Mouse (Mus musculus) layer of hippocampus, adult 2 months (tissue): Measurements from ENCODE around the gene Cdc42se2. TPM values are rescaled to one million over a fixed set of nuclear protein-coding genes. Genes with fewer than 3 reads are reported as not detected.

Experiments
- DNase-seq, 2 experiments: peaks; one replicate each; pipeline ENCODE4 v3.0.0; 2022; ENCODE audit warnings: low spot score in 2 of 2
- H3K27ac ChIP-seq: fragments of 200-600 bp; 2 replicates; pipeline ENCODE4 v1.8.1; 2022
- H3K4me3 ChIP-seq: fragments of 200-600 bp; 2 replicates; pipeline ENCODE4 v1.8.1; 2022; ENCODE audit warnings: mild to moderate bottlenecking
- CTCF ChIP-seq: fragments of 200-600 bp; conservative IDR thresholded peaks from 2 replicates; pipeline ENCODE4 v1.8.1; 2022; ENCODE audit warnings: antibody characterized with exemption, mild to moderate bottlenecking, moderate library complexity
- long read RNA-seq, 2 experiments: library from polyadenylated mRNA; stranded (forward); transcript quantifications; one replicate each; pipeline ENCODE4 v2.0.0; 2021; ENCODE audit warnings: borderline mapping rate in 2 of 2
- total RNA-seq, 2 experiments: library from RNA; stranded (reverse); gene quantifications; 2 replicates each; pipeline ENCODE4 v1.2.3; 2021

Gene Cdc42se2
- 100 to 1,000 TPM; 134 TPM for total RNA-seq
- long read RNA-seq, experiment 1, transcript Cdc42se2-201 (6 exons, 3,069 nt), result major isoform, 104 of 158 reads
- long read RNA-seq, experiment 1, partial matches to known transcripts, result 4 of 158 reads
- long read RNA-seq, experiment 1, other reads (novel, unspliced or antisense), result 48 of 158 reads
- long read RNA-seq, experiment 2, transcript Cdc42se2-201 (6 exons, 3,069 nt), result major isoform, 208 of 303 reads
- long read RNA-seq, experiment 2, partial matches to known transcripts, result 7 of 303 reads
- long read RNA-seq, experiment 2, other reads (novel, unspliced or antisense), result 87 of 303 reads

DNA sequence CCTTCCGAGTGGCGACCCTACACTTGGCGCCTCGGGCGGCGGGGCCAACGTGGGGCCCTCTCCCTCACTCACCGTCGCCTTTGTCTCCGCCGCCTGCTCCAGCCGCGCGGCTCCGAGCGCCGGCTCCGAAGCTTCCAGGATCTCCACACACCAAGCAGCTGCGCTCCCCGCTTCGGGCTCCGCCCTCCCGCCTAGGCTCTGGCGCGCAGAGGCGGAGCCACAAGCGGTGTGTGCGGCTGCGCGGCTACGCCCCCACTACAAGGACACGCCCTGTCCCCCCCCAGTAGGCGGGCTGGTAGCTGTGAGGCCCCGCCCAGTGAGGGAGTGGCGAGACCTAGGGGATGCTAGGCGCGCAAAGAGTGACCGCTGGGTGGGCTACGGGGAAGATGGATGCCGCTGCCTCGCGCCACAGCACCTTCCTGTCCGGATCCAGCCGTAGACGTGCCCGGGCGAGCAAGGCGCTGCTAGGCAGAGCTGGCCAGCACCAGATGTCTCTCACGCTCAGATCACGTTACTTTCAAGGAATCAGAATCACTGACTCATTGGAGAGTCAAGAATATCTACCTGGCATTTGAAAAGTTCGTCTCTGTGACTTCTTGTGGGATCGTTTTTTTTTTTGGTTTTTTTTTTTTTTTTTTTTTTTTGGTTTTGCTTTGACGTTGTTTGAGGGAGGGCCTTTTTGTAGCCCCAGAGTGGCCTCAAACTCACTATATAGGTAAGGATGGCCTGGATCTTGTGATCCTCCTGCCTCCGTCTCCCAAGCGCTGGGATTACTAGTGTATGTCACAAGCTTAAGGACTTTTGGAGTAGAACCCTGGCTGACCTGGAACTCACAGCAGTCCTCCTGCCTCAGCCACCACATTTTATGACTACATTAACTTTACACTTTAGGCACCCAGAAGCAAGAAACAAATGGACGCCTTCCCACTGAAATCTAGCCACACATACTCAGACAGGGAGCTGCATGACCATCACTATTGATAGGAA, at the start of gene Cdc42se2:
TSS of gene Cdc42se2 (minus strand) at position 188 of the 987 bp plus-strand sequence.
- peak within 1 kb of the TSS; percentile 97 for H3K27ac ChIP-seq
- peak; percentile 36 for TF ChIP-seq CTCF
- DNase-seq, result peak; percentile 96
- peak within 1 kb of the TSS; percentile 84 for H3K4me3 ChIP-seq

DNA sequence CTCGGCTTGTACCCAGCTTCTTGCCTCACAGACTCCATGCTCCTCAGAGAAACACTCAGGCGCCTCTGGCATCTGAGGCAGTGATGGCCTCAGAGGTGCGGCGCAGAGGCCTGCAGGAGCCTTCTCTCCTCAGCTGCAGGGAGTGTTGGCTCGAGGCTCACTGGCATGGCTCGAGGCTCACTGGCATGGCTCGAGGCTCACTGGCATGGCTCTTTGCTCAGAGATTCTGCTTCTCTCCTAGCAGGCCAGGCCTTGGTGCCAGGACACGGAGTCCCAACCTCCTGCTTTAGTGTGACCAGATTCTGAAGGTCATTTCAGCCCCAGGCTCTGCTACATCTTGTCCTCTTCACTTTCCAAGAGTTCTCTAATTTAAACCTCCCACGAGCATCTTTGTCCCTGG, 48.6 kb upstream of the Cdc42se2 start:
- peak overlapping the region; percentile 0; the same call in 1 of the 2 replicates for H3K27ac ChIP-seq
- DNase-seq, result no peak
- H3K4me3 ChIP-seq, result no peak overlapping the region
- TF ChIP-seq CTCF, result no peak

DNA sequence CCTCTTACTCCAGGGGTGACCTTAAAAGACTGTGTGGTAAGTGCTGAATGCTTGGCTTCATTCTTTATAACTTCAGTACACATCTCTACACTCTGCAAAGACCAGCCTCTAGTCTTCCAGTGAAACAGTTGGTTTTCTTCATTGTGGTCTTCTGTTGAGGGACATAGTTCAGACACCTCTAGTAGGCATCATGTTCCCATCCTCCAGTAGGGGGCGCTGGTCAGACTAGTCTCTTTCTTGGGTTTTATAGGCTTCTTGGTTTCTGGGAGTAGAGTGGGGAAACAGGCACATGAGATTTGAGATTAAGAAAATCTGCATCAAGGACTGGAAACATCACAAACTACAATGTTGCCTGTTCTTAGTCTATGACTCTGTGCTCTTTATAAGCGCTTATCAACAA, 47.1 kb upstream of the Cdc42se2 start:
- no peak for DNase-seq
- Histone ChIP-seq H3K27ac (peak overlapping the region; percentile 90), H3K4me3 (no peak overlapping the region)
- TF ChIP-seq CTCF, result peak; percentile 63

DNA sequence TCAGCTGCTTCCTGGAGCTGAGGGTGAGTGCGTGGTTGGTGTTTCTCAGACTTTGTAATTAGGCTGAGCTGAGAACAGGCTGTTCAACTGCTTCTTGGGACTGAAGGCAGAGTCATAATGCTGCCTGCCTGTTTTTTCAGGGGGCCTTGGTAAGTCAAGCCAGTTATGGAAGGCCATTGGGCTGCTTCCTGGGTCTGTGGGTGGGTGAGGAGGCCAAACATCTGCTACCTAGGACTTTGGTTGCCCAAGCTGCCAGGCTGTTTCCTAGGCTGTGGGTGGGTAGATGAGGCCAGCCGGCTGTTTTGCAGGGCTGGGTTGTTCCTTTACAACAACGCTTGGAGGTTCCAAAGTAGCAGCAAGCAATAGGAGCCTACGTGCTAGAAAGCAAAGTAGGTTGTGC, 46.4 kb upstream of the Cdc42se2 start:
- Histone ChIP-seq H3K4me3 (no peak overlapping the region), H3K27ac (peak overlapping the region; percentile 90)
- DNase-seq, result peak; percentile 76 to 90
- TF ChIP-seq CTCF, result no peak

DNA sequence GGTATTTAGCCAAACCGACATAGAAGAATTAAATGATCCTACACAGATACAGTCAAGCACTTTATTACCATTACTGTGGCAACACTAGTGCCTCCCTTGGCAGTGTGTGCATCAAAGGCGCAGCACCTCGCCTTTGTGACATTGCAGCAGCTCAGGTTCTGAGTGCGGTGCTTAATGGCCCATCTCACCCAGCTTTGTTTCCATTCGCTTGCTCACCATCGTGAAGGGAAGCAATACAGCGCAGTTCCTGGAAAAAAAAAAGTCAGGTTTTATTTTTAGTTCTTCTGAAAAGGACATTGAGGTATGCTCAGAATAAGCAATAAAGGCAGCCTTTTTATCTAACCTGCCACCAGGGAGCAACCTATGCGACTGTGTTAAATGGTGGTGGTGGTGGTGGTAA, 39.3 kb upstream of the Cdc42se2 start:
- Histone ChIP-seq H3K27ac (no peak overlapping the region), H3K4me3 (no peak overlapping the region)
- TF ChIP-seq CTCF, result no peak
- DNase-seq, result no peak

DNA sequence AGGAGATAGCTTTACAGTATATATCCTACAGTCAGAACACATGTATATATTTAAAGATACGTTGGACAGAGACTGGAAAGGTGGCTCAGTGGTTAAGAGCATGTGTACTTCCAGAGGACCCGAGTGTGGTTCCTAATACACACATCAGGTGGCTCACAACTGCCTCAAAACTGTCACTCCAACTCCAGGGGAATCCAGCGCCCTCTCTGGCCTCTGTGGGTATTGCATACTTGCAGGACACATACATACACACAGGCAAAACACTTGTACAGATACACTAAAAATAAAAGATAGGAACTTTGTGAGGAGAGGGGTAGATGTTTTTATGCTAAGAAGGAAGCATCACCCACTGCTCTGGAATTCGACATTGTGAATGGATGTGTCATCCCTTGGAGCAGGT, 38.3 kb upstream of the Cdc42se2 start:
- TF ChIP-seq CTCF, result peak; percentile 58
- DNase-seq, result no peak
- no peak overlapping the region for H3K27ac ChIP-seq
- no peak overlapping the region for H3K4me3 ChIP-seq

DNA sequence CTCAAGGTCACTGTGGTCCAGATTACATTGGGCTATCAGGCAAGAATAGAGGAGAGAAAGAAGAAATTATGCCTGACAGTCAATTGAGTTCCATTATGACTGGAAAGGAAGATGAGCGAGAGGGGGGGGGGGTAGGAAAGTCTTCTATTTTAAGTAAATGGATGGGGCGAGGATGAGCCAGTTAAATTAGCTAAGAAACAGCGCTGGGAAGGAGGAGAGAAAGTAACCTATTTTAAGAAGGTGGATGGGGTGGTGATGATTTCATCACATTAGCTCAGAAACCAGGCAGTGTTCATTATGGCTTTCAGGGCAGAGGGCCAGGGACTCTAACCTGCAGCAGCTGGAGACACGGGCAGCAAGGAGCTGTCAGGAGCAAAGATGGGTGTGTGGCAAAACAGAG, 36.0 kb upstream of the Cdc42se2 start:
- H3K4me3 ChIP-seq, result no peak overlapping the region
- no peak for DNase-seq
- H3K27ac ChIP-seq, result no peak overlapping the region
- TF ChIP-seq CTCF, result no peak

DNA sequence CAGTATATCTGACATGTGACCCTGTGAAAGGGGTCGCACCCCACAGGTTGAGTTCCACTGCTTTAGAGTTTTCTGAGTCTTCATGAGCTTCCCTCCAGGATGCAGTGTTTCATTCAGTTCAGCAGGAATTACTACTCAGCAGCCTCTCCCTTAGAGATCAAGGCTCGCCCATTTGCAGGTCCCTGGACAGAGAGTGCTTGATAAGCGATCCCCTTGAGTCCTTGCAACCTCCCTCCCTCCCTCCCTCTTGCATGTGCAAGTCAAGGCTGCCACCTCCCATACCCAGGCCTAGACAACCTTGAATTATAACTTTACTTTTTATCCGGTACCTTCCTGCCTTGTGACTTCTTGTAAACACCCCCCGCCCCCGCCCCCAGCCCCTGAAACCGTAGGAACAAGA, 32.0 kb upstream of the Cdc42se2 start:
- no peak overlapping the region for H3K4me3 ChIP-seq
- no peak for DNase-seq
- no peak for TF ChIP-seq CTCF
- H3K27ac ChIP-seq, result no peak overlapping the region

DNA sequence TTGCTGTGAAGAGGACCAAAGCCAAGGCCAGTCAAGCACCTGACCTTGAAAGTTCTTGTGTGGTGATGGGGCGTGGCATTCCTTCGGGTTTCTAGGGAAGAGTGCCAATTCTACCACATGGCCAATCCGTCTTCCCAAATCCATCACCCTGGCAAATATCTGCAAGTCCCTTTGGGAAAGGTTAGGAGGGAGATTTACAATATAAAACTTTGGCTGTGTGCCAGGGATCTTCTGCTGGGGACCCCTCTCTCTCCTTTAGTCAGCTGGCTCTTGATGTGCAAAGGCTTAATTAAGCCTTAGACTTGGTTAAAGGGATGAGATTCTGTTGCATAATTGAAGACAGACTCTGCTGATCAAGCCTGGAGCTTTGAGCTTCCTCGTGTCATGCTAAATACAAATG, 30.0 kb upstream of the Cdc42se2 start:
- Histone ChIP-seq H3K4me3 (no peak overlapping the region), H3K27ac (no peak overlapping the region)
- no peak for TF ChIP-seq CTCF
- DNase-seq, result no peak

DNA sequence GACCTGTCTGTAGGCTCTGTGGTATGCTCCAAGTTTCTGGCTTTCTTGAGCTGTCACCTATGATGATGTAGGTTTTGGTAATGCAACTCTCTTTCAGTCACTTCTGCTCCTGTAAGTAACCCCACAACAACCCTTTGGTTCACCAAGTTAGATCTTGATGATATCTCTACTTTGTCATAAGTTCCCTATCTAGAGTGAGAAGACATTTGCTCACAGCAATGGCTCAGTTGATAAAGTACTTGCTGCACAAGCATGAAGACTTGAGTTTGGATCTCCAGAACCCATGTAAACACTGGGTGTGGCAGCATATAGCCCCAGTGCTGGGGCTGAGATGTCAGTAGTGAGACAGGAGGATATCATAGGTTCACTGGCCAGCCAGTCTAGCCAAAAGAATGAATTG, 28.2 kb upstream of the Cdc42se2 start:
- Histone ChIP-seq H3K4me3 (no peak overlapping the region), H3K27ac (no peak overlapping the region)
- no peak for DNase-seq
- no peak for TF ChIP-seq CTCF

DNA sequence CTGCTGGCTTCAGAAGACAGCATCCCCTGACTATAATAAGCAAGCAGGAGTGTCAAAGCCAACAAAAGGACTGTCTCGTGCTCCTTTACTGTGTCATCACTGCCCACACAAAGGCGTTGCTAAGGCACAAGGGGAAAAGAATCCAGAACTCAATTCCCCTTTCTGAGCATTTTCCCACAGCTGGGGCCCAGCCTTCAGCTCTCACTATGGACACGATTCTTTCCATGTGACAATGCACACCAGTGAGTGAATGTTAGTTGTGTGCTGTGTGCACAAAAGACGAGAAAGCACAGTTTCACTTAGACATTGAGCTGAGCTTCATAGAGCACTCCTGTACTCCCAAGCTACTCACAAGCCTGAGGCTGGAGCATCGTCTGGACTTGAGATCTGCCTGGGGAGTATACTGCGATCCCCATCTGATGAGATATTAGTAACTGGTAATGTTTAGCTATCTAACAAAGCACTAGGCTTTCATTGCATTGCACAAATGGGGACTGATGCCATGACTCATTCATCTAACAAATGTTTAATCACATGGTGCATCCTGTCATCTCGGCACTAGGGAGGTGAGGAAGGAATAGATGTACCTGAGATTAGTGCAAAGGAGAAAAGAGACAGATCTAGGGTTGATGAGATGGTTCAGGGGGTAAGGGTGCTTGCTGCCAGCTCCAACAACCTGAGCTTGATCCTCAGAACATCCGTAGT, 25.5 kb upstream of the Cdc42se2 start:
- no peak overlapping the region for H3K4me3 ChIP-seq
- TF ChIP-seq CTCF, result no peak
- DNase-seq, result peak; percentile 27 to 30
- H3K27ac ChIP-seq, result peak overlapping the region; percentile 76

DNA sequence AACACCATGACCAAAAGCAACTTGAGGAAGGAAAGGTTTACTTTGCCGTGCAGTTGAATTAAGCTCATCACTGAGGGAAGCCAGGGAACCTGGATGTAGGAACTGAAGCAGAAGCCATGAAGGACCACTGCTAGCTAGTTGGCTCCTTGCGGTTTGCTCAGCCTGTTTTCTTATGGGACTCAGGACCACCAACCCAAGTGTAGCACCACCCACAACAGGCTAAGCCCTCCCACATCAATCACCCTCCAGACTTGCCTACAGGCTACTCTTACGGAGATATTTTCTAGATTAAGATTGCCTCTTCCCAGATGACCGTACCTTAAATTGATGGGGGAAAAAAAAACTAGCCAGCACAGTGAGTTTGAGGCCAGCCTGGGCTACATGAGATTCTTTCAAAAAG, 24.8 kb upstream of the Cdc42se2 start:
- DNase-seq, result no peak
- H3K27ac ChIP-seq, result peak overlapping the region; percentile 76
- no peak for TF ChIP-seq CTCF
- H3K4me3 ChIP-seq, result no peak overlapping the region

DNA sequence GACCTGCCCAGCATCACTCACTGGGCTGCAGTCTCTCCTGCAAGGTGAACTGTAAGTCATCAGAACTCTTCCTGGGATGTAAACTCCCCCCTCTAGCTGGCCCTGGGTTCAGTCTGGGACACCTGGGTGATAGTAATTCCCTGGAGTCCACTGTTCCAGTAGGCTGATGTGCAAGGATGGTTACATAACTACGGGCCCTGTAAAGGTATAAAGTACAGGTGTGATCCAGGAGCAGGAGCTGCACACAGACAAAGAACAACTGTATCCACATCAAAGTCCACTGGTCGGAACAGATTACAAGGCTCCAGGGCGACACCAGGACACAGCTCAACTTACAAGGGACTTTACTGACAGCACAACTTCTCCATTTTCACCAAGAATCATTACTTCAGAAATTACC, 23.6 kb upstream of the Cdc42se2 start:
- Histone ChIP-seq H3K27ac (no peak overlapping the region), H3K4me3 (no peak overlapping the region)
- DNase-seq, result no peak
- no peak for TF ChIP-seq CTCF
